9 mouse cellular contexts compared by ENCODE assay signal in genomic region chr7:126702358-126702757, GRCm38 (mm10). TPM values are rescaled to one million over a fixed set of nuclear protein-coding genes. Genes with fewer than 3 reads are reported as not detected.
DNase-seq lines count a peak whose midpoint lies in the region; ATAC-seq lines count a peak whose summit lies in the region.
"Had no signal": no experiment of that assay in that cellular context is flagged by ENCODE, and none has a peak within 500 bp of the region (broad histone marks: within the 10 kb centered on the region; RNA-seq: fewer than 3 reads in every experiment).

No protein-coding gene starts in this region.

- H3K4me2 ChIP-seq in forebrain, embryonic 16.5 days (ENCODE audit: low read length): peak overlapping the region; percentile 80
- H3K4me2 ChIP-seq in kidney, embryonic 14.5 days (replicated peaks; ENCODE audit: low read depth, low read length): no peak overlapping the region

- H3K9me3 ChIP-seq in forebrain, embryonic 16.5 days (ENCODE audit: control insufficient read depth, low read length): no peaks in the 10 kb centered on the region
- H3K9me3 ChIP-seq in kidney, embryonic 14.5 days (ENCODE audit: control insufficient read depth, low read length): no peaks in the 10 kb centered on the region

- DNase-seq in right cerebral cortex, postnatal 10 days (ENCODE audit: low spot score in 2 of 2): peak; percentile 48 to 61
- DNase-seq in right cerebral cortex, postnatal 36 days (ENCODE audit: low spot score in 2 of 2): no peak
- peak; percentile 80 for DNase-seq in thymus, postnatal 25 days
- DNase-seq in frontal cortex, postnatal 36 days (ENCODE audit: low spot score in 2 of 2): no peak
- DNase-seq in c-Kit-positive CD71-positive TER-119-positive erythroid progenitor cells, embryonic 14.5 days (ENCODE audit: low spot score): no peak

- 86% methylated on average over 6 of the region's 6 CpGs for WGBS in forebrain, embryonic 16.5 days
- 81% methylated on average over 6 of the region's 6 CpGs for WGBS in kidney, embryonic 14.5 days

- H3K27ac ChIP-seq in forebrain, embryonic 16.5 days (ENCODE audit: low read length): no peak overlapping the region
- H3K27ac ChIP-seq in kidney, embryonic 14.5 days (ENCODE audit: low read depth, low read length): no peak overlapping the region
- H3K27ac ChIP-seq: kidney, postnatal 0 days had no signal

- no peak overlapping the region for H3K9ac ChIP-seq in forebrain, embryonic 16.5 days (replicated peaks; ENCODE audit: low read depth, low read length)
- H3K9ac ChIP-seq in kidney, embryonic 14.5 days (ENCODE audit: low read depth, low read length): no peak overlapping the region

- no peaks in the 10 kb centered on the region for H3K27me3 ChIP-seq in forebrain, embryonic 16.5 days (replicated peaks; ENCODE audit: control insufficient read depth, insufficient read depth, low read length)
- H3K27me3 ChIP-seq in kidney, embryonic 14.5 days (ENCODE audit: control insufficient read depth, insufficient read depth, low read length): peaks cover 17% of the 10 kb centered on the region

- peaks cover 31% of the 10 kb centered on the region for H3K4me1 ChIP-seq in forebrain, embryonic 16.5 days (replicated peaks; ENCODE audit: control insufficient read depth, insufficient read depth, low read length)
- H3K4me1 ChIP-seq in kidney, embryonic 14.5 days (ENCODE audit: control insufficient read depth, insufficient read depth, low read length): peaks cover 12% of the 10 kb centered on the region

- no peak overlapping the region for H3K4me3 ChIP-seq in forebrain, embryonic 16.5 days (replicated peaks; ENCODE audit: low read length)
- H3K4me3 ChIP-seq in kidney, embryonic 14.5 days (ENCODE audit: low read length): no peak overlapping the region

- no peak for ATAC-seq in forebrain, embryonic 16.5 days
- ATAC-seq in megakaryocyte progenitor cell, adult 5-6 weeks (replicated peaks; ENCODE audit: poor library complexity): peak; percentile 37
- ATAC-seq in kidney, embryonic 14.5 days (ENCODE audit: low FRiP score, low TSS enrichment): no peak

- peaks cover 11% of the 10 kb centered on the region for H3K36me3 ChIP-seq in forebrain, embryonic 16.5 days (ENCODE audit: control insufficient read depth, insufficient read depth)
- H3K36me3 ChIP-seq in kidney, embryonic 14.5 days (ENCODE audit: control insufficient read depth, insufficient read depth, low read length): 0 out of 2 replicates have a peak, but pooled peaks cover 2% of the 10 kb centered on the region

RNA-seq across cellular contexts. Expression of gene Coro1a, which starts 5.2 kb away (rescaled TPM):
- 109 and 119 TPM in 2 replicates for polyA plus RNA-seq in forebrain, embryonic 16.5 days (2015; fragmentation: Nextera tagmentation; extraction: Ambion mirVana)
- total RNA-seq in megakaryocyte progenitor cell, adult 5-6 weeks (2015): 259 and 365 TPM in 2 replicates
- total RNA-seq in megakaryocyte progenitor cell, adult 5-6 weeks (2017): 366 and 525 TPM in 2 replicates
- 18.3 and 19.6 TPM in 2 replicates for polyA plus RNA-seq in kidney, embryonic 14.5 days (2014; fragmentation: Nextera tagmentation; extraction: Ambion mirVana)

RNA-seq across cellular contexts. Expression of gene Slx1b, which starts 6.8 kb away (rescaled TPM):
- 14.4 and 20.3 TPM in 2 replicates for polyA plus RNA-seq in forebrain, embryonic 16.5 days (2015; fragmentation: Nextera tagmentation; extraction: Ambion mirVana)
- 4.2 and 4.8 TPM in 2 replicates for total RNA-seq in megakaryocyte progenitor cell, adult 5-6 weeks (2015)
- 4.6 and 4.7 TPM in 2 replicates for total RNA-seq in megakaryocyte progenitor cell, adult 5-6 weeks (2017)
- 7.7 and 8.1 TPM in 2 replicates for polyA plus RNA-seq in kidney, embryonic 14.5 days (2014; fragmentation: Nextera tagmentation; extraction: Ambion mirVana)

RNA-seq across cellular contexts. Expression of gene Bola2, which starts 7.2 kb away (rescaled TPM):
- 124 and 132 TPM in 2 replicates for polyA plus RNA-seq in forebrain, embryonic 16.5 days (2015; fragmentation: Nextera tagmentation; extraction: Ambion mirVana)
- 89.8 and 95.2 TPM in 2 replicates for total RNA-seq in megakaryocyte progenitor cell, adult 5-6 weeks (2015)
- total RNA-seq in megakaryocyte progenitor cell, adult 5-6 weeks (2017): 168 and 218 TPM in 2 replicates
- polyA plus RNA-seq in kidney, embryonic 14.5 days (2014; fragmentation: Nextera tagmentation; extraction: Ambion mirVana): 145 and 184 TPM in 2 replicates

RNA-seq across cellular contexts. Expression of gene Sult1a1, which starts 26.1 kb away (rescaled TPM):
- polyA plus RNA-seq in forebrain, embryonic 16.5 days (2015; fragmentation: Nextera tagmentation; extraction: Ambion mirVana): 4.3 and 5.9 TPM in 2 replicates
- 1.7 and 3.2 TPM in 2 replicates for total RNA-seq in megakaryocyte progenitor cell, adult 5-6 weeks (2015)
- total RNA-seq in megakaryocyte progenitor cell, adult 5-6 weeks (2017): 1.0 and 3.6 TPM in 2 replicates
- 5.2 and 6.3 TPM in 2 replicates for polyA plus RNA-seq in kidney, embryonic 14.5 days (2014; fragmentation: Nextera tagmentation; extraction: Ambion mirVana)

RNA-seq across cellular contexts. Expression of gene Sgf29, which starts 53.2 kb away (rescaled TPM):
- 55.8 and 57.5 TPM in 2 replicates for polyA plus RNA-seq in forebrain, embryonic 16.5 days (2015; fragmentation: Nextera tagmentation; extraction: Ambion mirVana)
- total RNA-seq in megakaryocyte progenitor cell, adult 5-6 weeks (2015): 65.7 and 74.6 TPM in 2 replicates
- 40.1 and 52.5 TPM in 2 replicates for total RNA-seq in megakaryocyte progenitor cell, adult 5-6 weeks (2017)
- polyA plus RNA-seq in kidney, embryonic 14.5 days (2014; fragmentation: Nextera tagmentation; extraction: Ambion mirVana): 35.6 and 52.5 TPM in 2 replicates

Comparison
In these comparisons a context has a peak if more than half of its experiments do, and no peak if none do; other contexts are left out.
1. DNase-seq: peak in right cerebral cortex, postnatal 10 days (2 of 2) and thymus, postnatal 25 days (single experiment); none in right cerebral cortex, postnatal 36 days (0 of 2), frontal cortex, postnatal 36 days (0 of 2) and c-Kit-positive CD71-positive TER-119-positive erythroid progenitor cells, embryonic 14.5 days (single experiment).